Mouse (Mus musculus): ENCODE results near the gene Dek. TPM values are rescaled to one million over a fixed set of nuclear protein-coding genes. Genes with fewer than 3 reads are reported as not detected.
A peak's percentile ranks its signal among the peaks of the same experiment; 100 is the strongest.

The Dek gene
- 10 to 100 TPM; 47.7 to 66.4 (median 59.1) TPM for total RNA-seq (2022)

- peak; percentile 70 for DNase-seq
These were observed at the start of gene Dek for GRCm38 (mm10) chr13:47105711-47106579. Dek (minus strand) TSS chr13:47106201.

GRCm38 (mm10) chr13:47154866-47155265 is 48.9 kb upstream of the Dek start:
- DNase-seq = no peak

- no peak for DNase-seq
These were observed 47.2 kb upstream of the Dek start for GRCm38 (mm10) chr13:47153206-47153605.

GRCm38 (mm10) chr13:47152390-47152789 is 46.4 kb upstream of the Dek start:
- DNase-seq = no peak

- DNase-seq = no peak
These were observed 45.1 kb upstream of the Dek start for GRCm38 (mm10) chr13:47151060-47151459.

- no peak for DNase-seq
These were observed 44.0 kb upstream of the Dek start for GRCm38 (mm10) chr13:47149993-47150392.

- no peak for DNase-seq
These were observed 42.6 kb upstream of the Dek start for GRCm38 (mm10) chr13:47148573-47148972.

GRCm38 (mm10) chr13:47146388-47146787 is 40.4 kb upstream of the Dek start:
- DNase-seq = no peak

GRCm38 (mm10) chr13:47145939-47146338 is 39.9 kb upstream of the Dek start:
- DNase-seq = no peak

GRCm38 (mm10) chr13:47142764-47143163 is 36.8 kb upstream of the Dek start:
- DNase-seq = no peak

- DNase-seq = no peak
These were observed 29.7 kb upstream of the Dek start for GRCm38 (mm10) chr13:47135741-47136140.

- no peak for DNase-seq
These were observed 28.8 kb upstream of the Dek start for GRCm38 (mm10) chr13:47134836-47135235.

GRCm38 (mm10) chr13:47133058-47133457 is 27.1 kb upstream of the Dek start:
- DNase-seq = no peak

- DNase-seq = no peak
These were observed 23.1 kb upstream of the Dek start for GRCm38 (mm10) chr13:47129090-47129489.

- DNase-seq = no peak
These were observed 19.6 kb upstream of the Dek start for GRCm38 (mm10) chr13:47125595-47125994.

GRCm38 (mm10) chr13:47124986-47125385 is 19.0 kb upstream of the Dek start:
- no peak for DNase-seq

- DNase-seq = no peak
These were observed 18.4 kb upstream of the Dek start for GRCm38 (mm10) chr13:47124449-47124848.

- DNase-seq = no peak
These were observed 16.8 kb upstream of the Dek start, which contains the start of gene Rnf144b for GRCm38 (mm10) chr13:47122537-47123430. Rnf144b (plus strand) TSS chr13:47122656.

- DNase-seq = no peak
These were observed 15.4 kb upstream of the Dek start for GRCm38 (mm10) chr13:47121333-47121889.

- no peak for DNase-seq
These were observed 10.0 kb upstream of the Dek start for GRCm38 (mm10) chr13:47116000-47116399.

- no peak for DNase-seq
These were observed 6.9 kb upstream of the Dek start for GRCm38 (mm10) chr13:47112924-47113323.

GRCm38 (mm10) chr13:47112056-47112455 is 6.1 kb upstream of the Dek start:
- no peak for DNase-seq

- no peak for DNase-seq
These were observed 5.2 kb upstream of the Dek start for GRCm38 (mm10) chr13:47111185-47111584.

Data from adrenal gland, adult 8-10 months (tissue).